In genomic region chr15:78927021-78927787, GRCm38 (mm10) we compare ENCODE assay signal across 8 mouse cellular contexts. TPM values are rescaled to one million over a fixed set of nuclear protein-coding genes. Genes with fewer than 3 reads are reported as not detected.
DNase-seq lines count a peak whose midpoint lies in the region; ATAC-seq and TF ChIP-seq lines count a peak whose summit lies in the region.

No protein-coding gene starts in this region.

- no peak for TF ChIP-seq EP300 in heart, adult 2 months (IDR thresholded peaks at IDR 0.05; ENCODE audit: insufficient read depth, low read depth, low read length)

- WGBS in heart, adult 2 months, result 20% methylated on average over 15 of the region's 15 CpGs
- WGBS in kidney, embryonic 14.5 days, result 17% methylated on average over 15 of the region's 15 CpGs

- TF ChIP-seq POLR2A in heart, adult 2 months (IDR thresholded peaks at IDR 0.05; ENCODE audit: insufficient read depth, low read depth, low read length), result no peak

- intact Hi-C loops in heart, adult 2 months (cut with DNase I), result no loop called here

- no peaks in the 10 kb centered on the region for H3K36me3 ChIP-seq in heart, adult 2 months (ENCODE audit: control insufficient read depth, insufficient read depth, low read length)
- peaks cover 7% of the 10 kb centered on the region for H3K36me3 ChIP-seq in kidney, embryonic 14.5 days (ENCODE audit: control insufficient read depth, insufficient read depth, low read length)

- peak; percentile 63 to 80 for DNase-seq in adrenal gland, adult (ENCODE audit: inconsistent age in 2 of 2, low spot score in 1 of 2)
- DNase-seq in adrenal gland, postnatal 4 days (ENCODE audit: low spot score in 2 of 2), result no peak
- DNase-seq in adrenal gland, postnatal 36 days, result peak; percentile 53 to 72
- peak; percentile 55 to 58 for DNase-seq in heart, adult 2 months
- DNase-seq in lung, postnatal 14 days, result peak; percentile 28
- peak; percentile 52 for DNase-seq in thymus, postnatal 14 days
- DNase-seq in spleen, postnatal 14 days (ENCODE audit: low spot score in 2 of 2), result no peak

- H3K9me3 ChIP-seq in kidney, embryonic 14.5 days (ENCODE audit: control insufficient read depth, low read length), result no peaks in the 10 kb centered on the region

- no peaks in the 10 kb centered on the region for H3K79me2 ChIP-seq in heart, adult 2 months (replicated peaks; ENCODE audit: control insufficient read depth, insufficient read depth, low read length)

- peak overlapping the region; percentile 52 for H3K4me3 ChIP-seq in heart, adult 2 months
- H3K4me3 ChIP-seq in kidney, embryonic 14.5 days (ENCODE audit: low read length), result peak overlapping the region; percentile 49

- H3K27ac ChIP-seq in heart, adult 2 months, result peak overlapping the region; percentile 97
- peak overlapping the region; percentile 88 for H3K27ac ChIP-seq in kidney, embryonic 14.5 days (ENCODE audit: low read depth, low read length)

- peaks cover 17% of the 10 kb centered on the region for H3K4me1 ChIP-seq in heart, adult 2 months (ENCODE audit: control insufficient read depth, insufficient read depth, low read length)
- H3K4me1 ChIP-seq in kidney, embryonic 14.5 days (ENCODE audit: control insufficient read depth, insufficient read depth, low read length), result peaks cover 27% of the 10 kb centered on the region

- H3K4me2 ChIP-seq in kidney, embryonic 14.5 days (replicated peaks; ENCODE audit: low read depth, low read length), result peak overlapping the region; percentile 81

- TF ChIP-seq CTCF in heart, adult 2 months (IDR thresholded peaks at IDR 0.05), result no peak

- H3K27me3 ChIP-seq in heart, adult 2 months (ENCODE audit: control insufficient read depth, insufficient read depth, low read length), result no peaks in the 10 kb centered on the region
- H3K27me3 ChIP-seq in kidney, embryonic 14.5 days (ENCODE audit: control insufficient read depth, insufficient read depth, low read length), result no peaks in the 10 kb centered on the region

- H3K9ac ChIP-seq in heart, adult 2 months (ENCODE audit: low read depth, low read length), result peak overlapping the region; percentile 71
- peak overlapping the region; percentile 63 for H3K9ac ChIP-seq in kidney, embryonic 14.5 days (ENCODE audit: low read depth, low read length)

- ATAC-seq in kidney, embryonic 14.5 days (ENCODE audit: low FRiP score, low TSS enrichment), result no peak

RNA-seq across cellular contexts. Expression of gene Lgals1, which starts 0.7 kb away (rescaled TPM):
- 100 to 1,000 TPM; 382 to 438 TPM for total RNA-seq in adrenal gland, postnatal 4 days (2021)
- total RNA-seq in adrenal gland, postnatal 36 days (2021), result 100 to 1,000 TPM; 303 to 486 TPM
- 100 to 1,000 TPM; 174 to 176 TPM for total RNA-seq in heart, adult 2 months (2021)
- polyA plus RNA-seq in heart, adult 2 months (2012; rRNA removed), result 425 and 497 TPM in 2 replicates
- polyA plus RNA-seq in kidney, embryonic 14.5 days (2014; fragmentation: Nextera tagmentation; extraction: Ambion mirVana), result 584 and 814 TPM in 2 replicates

RNA-seq across cellular contexts. Expression of gene Nol12, which starts 7.5 kb away (rescaled TPM):
- total RNA-seq in adrenal gland, postnatal 4 days (2021), result 10 to 100 TPM; 40.0 to 47.3 TPM
- total RNA-seq in adrenal gland, postnatal 36 days (2021), result 10 to 100 TPM; 41.5 to 47.4 TPM
- 10 to 100 TPM; 13.8 to 17.4 TPM for total RNA-seq in heart, adult 2 months (2021)
- polyA plus RNA-seq in heart, adult 2 months (2012; rRNA removed), result 9.9 and 13.1 TPM in 2 replicates
- 55.8 and 64.6 TPM in 2 replicates for polyA plus RNA-seq in kidney, embryonic 14.5 days (2014; fragmentation: Nextera tagmentation; extraction: Ambion mirVana)

RNA-seq across cellular contexts. Expression of gene Pdxp, which starts 13.5 kb away (rescaled TPM):
- 1 to 10 TPM; 9.8 to 9.9 TPM for total RNA-seq in adrenal gland, postnatal 4 days (2021)
- total RNA-seq in adrenal gland, postnatal 36 days (2021), result 1 to 10 TPM; 3.3 to 3.7 TPM
- under 1 TPM; 0.81 to 0.86 TPM for total RNA-seq in heart, adult 2 months (2021)
- 2.0 and 2.9 TPM in 2 replicates for polyA plus RNA-seq in heart, adult 2 months (2012; rRNA removed)
- polyA plus RNA-seq in kidney, embryonic 14.5 days (2014; fragmentation: Nextera tagmentation; extraction: Ambion mirVana), result 20.5 and 25.8 TPM in 2 replicates

RNA-seq across cellular contexts. Expression of gene Triobp, which starts 20.3 kb away (rescaled TPM):
- total RNA-seq in adrenal gland, postnatal 4 days (2021), result 100 to 1,000 TPM in 1 of 2 experiments, 10 to 100 TPM in 1; 96.9 to 112 TPM
- total RNA-seq in adrenal gland, postnatal 36 days (2021), result 100 to 1,000 TPM; 111 to 142 TPM
- 10 to 100 TPM; 24.4 to 30.9 TPM for total RNA-seq in heart, adult 2 months (2021)
- 22.0 and 26.7 TPM in 2 replicates for polyA plus RNA-seq in heart, adult 2 months (2012; rRNA removed)
- 50.6 and 54.9 TPM in 2 replicates for polyA plus RNA-seq in kidney, embryonic 14.5 days (2014; fragmentation: Nextera tagmentation; extraction: Ambion mirVana)

RNA-seq across cellular contexts. Expression of gene Sh3bp1, which starts 27.6 kb away (rescaled TPM):
- 10 to 100 TPM; 25.3 to 26.0 TPM for total RNA-seq in adrenal gland, postnatal 4 days (2021)
- total RNA-seq in adrenal gland, postnatal 36 days (2021), result 1 to 10 TPM; 7.2 to 8.5 TPM
- 1 to 10 TPM; 2.6 to 3.3 TPM for total RNA-seq in heart, adult 2 months (2021)
- polyA plus RNA-seq in heart, adult 2 months (2012; rRNA removed), result 12.6 and 19.2 TPM in 2 replicates
- polyA plus RNA-seq in kidney, embryonic 14.5 days (2014; fragmentation: Nextera tagmentation; extraction: Ambion mirVana), result 32.7 and 38.5 TPM in 2 replicates

Comparison
In these comparisons a context has a peak if more than half of its experiments do, and no peak if none do; other contexts are left out.
1. DNase-seq: peak in adrenal gland, adult (2 of 2), adrenal gland, postnatal 36 days (2 of 2), heart, adult 2 months (2 of 2), lung, postnatal 14 days (single experiment) and thymus, postnatal 14 days (single experiment); none in adrenal gland, postnatal 4 days (0 of 2) and spleen, postnatal 14 days (0 of 2).